Mouse (Mus musculus) stomach, postnatal 0 days (tissue): ENCODE results near the gene Spcs2.

Experiments used
- CTCF ChIP-seq: IDR thresholded peaks from 2 replicates; pipeline ENCODE4 v1.5.1; 2016; ENCODE audit warnings: antibody characterized with exemption, low read depth, mild to moderate bottlenecking, moderate library complexity
- EP300 ChIP-seq: optimal IDR thresholded peaks from 2 replicates; pipeline ENCODE3; 2016; ENCODE audit warnings: antibody characterized with exemption

DNA sequence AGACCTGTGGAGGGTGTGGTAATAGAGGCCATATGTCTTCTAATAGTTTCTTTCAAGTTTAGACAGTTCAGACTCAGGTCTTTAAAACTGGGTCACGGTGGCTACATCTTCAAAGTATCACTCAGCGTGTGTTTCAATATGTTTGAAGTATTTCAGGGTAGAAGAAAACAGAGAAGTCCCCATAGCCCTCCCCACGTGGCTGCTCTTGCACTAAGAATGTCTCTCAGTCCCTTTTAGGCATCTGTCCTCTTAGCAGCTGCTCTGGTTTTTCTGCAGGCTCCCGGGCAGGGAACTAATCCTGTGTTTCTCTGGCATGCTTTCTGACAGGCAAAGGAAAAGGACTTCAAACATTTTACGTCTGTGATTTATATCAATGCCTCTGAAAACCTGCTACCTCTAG lies 12.6 kb upstream of the Spcs2 start:
- TF ChIP-seq CTCF (no peak), EP300 (no peak)
